Mouse (Mus musculus) liver, embryonic 14.5 days (tissue): ENCODE results near the gene BC030867. TPM values are rescaled to one million over a fixed set of nuclear protein-coding genes. Genes with fewer than 3 reads are reported as not detected.

Source experiments
- ATAC-seq: fragments of 200-750 bp; cut with Nextera tagmentation; 2 replicates; pipeline ENCODE4 v1.8.0; 2017; ENCODE audit warnings: moderate number of reproducible peaks, mild to moderate bottlenecking, moderate library complexity; ENCODE audit not compliant: insufficient read depth
- DNase-seq, 3 experiments: peaks; one replicate each; pipeline ENCODE4 v3.0.0-alpha.2; 2012 to 2013; ENCODE audit warnings: low read depth in 3 of 3, low spot score in 3 of 3
- H3K27ac ChIP-seq: fragments of 300-500 bp; sonication (generic); 2 replicates; pipeline ENCODE4 v1.5.1; 2014; ENCODE audit warnings: moderate library complexity, mild to moderate bottlenecking, control low read depth, inconsistent platforms
- H3K27me3 ChIP-seq: fragments of 300-500 bp; sonication (generic); 2 replicates; pipeline ENCODE4 v1.6.1; 2014; ENCODE audit warnings: mild to moderate bottlenecking, low read length, moderate library complexity; ENCODE audit not compliant: control insufficient read depth, insufficient read depth
- H3K36me3 ChIP-seq: fragments of 300-500 bp; sonication (generic); replicated peaks from 2 replicates; pipeline ENCODE4 v1.6.1; 2014; ENCODE audit warnings: low read depth; ENCODE audit not compliant: control insufficient read depth, insufficient read depth
- H3K4me1 ChIP-seq, 2 experiments: fragments of 200-500 bp in 1 of 2; fragments of 300-500 bp in 1 of 2; sonication (generic) in 1 of 2; replicated peaks; 2 replicates each; pipeline ENCODE4 v1.6.1; 2012 to 2014; ENCODE audit warnings: antibody characterized with exemption in 1 of 2, inconsistent platforms in 1 of 2, low read length in 1 of 2; ENCODE audit not compliant: control insufficient read depth in 2 of 2, insufficient read depth in 2 of 2
- H3K4me2 ChIP-seq: fragments of 300-500 bp; sonication (generic); 2 replicates; pipeline ENCODE4 v1.6.1; 2014; ENCODE audit warnings: low read depth, mild to moderate bottlenecking, control low read depth, moderate library complexity
- H3K4me3 ChIP-seq, 2 experiments: fragments of 200-500 bp in 1 of 2; fragments of 300-500 bp in 1 of 2; sonication (generic) in 1 of 2; 2 replicates each; pipeline ENCODE4 v1.5.1; 2012 to 2014; ENCODE audit warnings: low read depth in 2 of 2, low read length in 2 of 2, mild to moderate bottlenecking in 2 of 2, control low read depth in 1 of 2, inconsistent platforms in 1 of 2, moderate library complexity in 1 of 2; ENCODE audit not compliant: insufficient read depth in 1 of 2
- H3K9ac ChIP-seq: fragments of 300-500 bp; sonication (generic); replicated peaks from 2 replicates; pipeline ENCODE4 v1.6.1; 2014; ENCODE audit warnings: mild to moderate bottlenecking, control low read depth, moderate library complexity
- H3K9me3 ChIP-seq: fragments of 300-500 bp; sonication (generic); 2 replicates; pipeline ENCODE4 v1.6.1; 2016; ENCODE audit warnings: low read length, mixed read lengths; ENCODE audit not compliant: control insufficient read depth
- CTCF ChIP-seq: IDR thresholded peaks from 2 replicates; pipeline ENCODE4 v1.5.1; 2016; ENCODE audit warnings: antibody characterized with exemption, low read depth, control low read depth
- EP300 ChIP-seq: IDR thresholded peaks from 2 replicates; pipeline ENCODE4 v1.6.1; 2016; ENCODE audit warnings: antibody characterized with exemption, low read depth
- WGBS: fragments of 180-500 bp; shearing (Covaris S2); extraction: QIAGEN DNeasy Blood & Tissue Kit; methylation state at CpG from one replicate; pipeline ENCODE4 v1.1.7; 2014; ENCODE audit not compliant: insufficient replicate concordance; 5-methylcytosine and 5-hydroxymethylcytosine counted together
- polyA plus RNA-seq, 2 experiments: library from polyadenylated mRNA; depleted of rRNA in 1 of 2; stranded (reverse) in 1 of 2; unstranded in 1 of 2; fragments of >200 nt; fragmentation: Nextera tagmentation in 1 of 2; extraction: Ambion mirVana in 1 of 2; gene quantifications; 2 replicates each; pipeline versions ENCODE4 v1.2.1 to v1.2.3; 2012 to 2014

The BC030867 gene
- polyA plus RNA-seq, 2 experiments, result 10.8 to 11.3 TPM

DNA sequence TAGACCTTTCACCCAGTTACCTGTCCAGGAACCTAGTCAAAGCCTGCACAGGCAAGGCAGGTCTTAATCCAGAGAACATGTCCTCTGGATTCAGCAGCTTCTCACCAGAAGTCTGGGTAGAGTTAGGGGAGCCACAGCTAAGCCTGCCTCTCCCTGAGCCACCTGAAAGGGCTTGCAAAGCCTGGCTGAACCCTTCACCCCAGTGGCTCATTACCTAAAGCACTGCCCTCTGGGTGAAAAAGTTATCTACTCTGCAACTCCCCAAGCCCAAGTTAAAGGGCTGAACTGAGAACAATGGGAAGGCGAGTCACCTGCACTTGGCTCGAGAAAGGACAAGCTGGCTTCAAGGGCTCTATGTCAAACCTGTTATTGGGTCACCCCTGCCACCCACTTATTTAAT, 55.5 kb downstream of the BC030867 start:
- TF ChIP-seq EP300, result no peak
- TF ChIP-seq CTCF, result no peak

GRCm38 (mm10) chr11:102305359-102305758, 56.7 kb downstream of the BC030867 start:
- TF ChIP-seq EP300 (no peak), CTCF (no peak)
- no peak for ATAC-seq
- H3K4me2 ChIP-seq, result no peak overlapping the region
- WGBS, result 66% methylated on average over 3 of the region's 3 CpGs
- no peak overlapping the region for H3K9ac ChIP-seq
- H3K9me3 ChIP-seq, result no peaks in the 10 kb centered on the region
- H3K27me3 ChIP-seq, result no peaks in the 10 kb centered on the region
- no peak overlapping the region for H3K4me3 ChIP-seq
- no peak overlapping the region for H3K27ac ChIP-seq
- DNase-seq, result no peak
- peaks cover 40% of the 10 kb centered on the region for H3K36me3 ChIP-seq
- peaks cover 10% of the 10 kb centered on the region in 2 experiments for H3K4me1 ChIP-seq

More for the DNA sequence above, 55.5 kb downstream of the BC030867 start:
- H3K36me3 ChIP-seq, result peaks cover 28% of the 10 kb centered on the region
- ATAC-seq, result no peak
- H3K27me3 ChIP-seq, result no peaks in the 10 kb centered on the region
- peaks cover under 1 to 3% of the 10 kb centered on the region in 2 experiments; a peak in 3 of 4 replicates for H3K4me1 ChIP-seq
- H3K9me3 ChIP-seq, result no peaks in the 10 kb centered on the region
- no peak overlapping the region for H3K9ac ChIP-seq
- no peak overlapping the region for H3K27ac ChIP-seq
- no peak overlapping the region for H3K4me3 ChIP-seq
- DNase-seq, result no peak
- no peak overlapping the region for H3K4me2 ChIP-seq
- WGBS, result 47% methylated on average over 2 of the region's 2 CpGs

- Histone ChIP-seq H3K4me2 (no peak overlapping the region), H3K27me3 (no peaks in the 10 kb centered on the region), H3K9ac (no peak overlapping the region), H3K27ac (no peak overlapping the region), H3K9me3 (no peaks in the 10 kb centered on the region), H3K4me1 (peaks cover 10 to 12% of the 10 kb centered on the region in 2 experiments), H3K36me3 (peaks cover 54% of the 10 kb centered on the region), H3K4me3 (no peak overlapping the region)
- 64% methylated on average over 9 of the region's 9 CpGs for WGBS
- DNase-seq, result no peak
- ATAC-seq, result no peak
- TF ChIP-seq CTCF (no peak), EP300 (no peak)
Measured at GRCm38 (mm10) chr11:102308104-102308503, 59.4 kb downstream of the BC030867 start.

DNA sequence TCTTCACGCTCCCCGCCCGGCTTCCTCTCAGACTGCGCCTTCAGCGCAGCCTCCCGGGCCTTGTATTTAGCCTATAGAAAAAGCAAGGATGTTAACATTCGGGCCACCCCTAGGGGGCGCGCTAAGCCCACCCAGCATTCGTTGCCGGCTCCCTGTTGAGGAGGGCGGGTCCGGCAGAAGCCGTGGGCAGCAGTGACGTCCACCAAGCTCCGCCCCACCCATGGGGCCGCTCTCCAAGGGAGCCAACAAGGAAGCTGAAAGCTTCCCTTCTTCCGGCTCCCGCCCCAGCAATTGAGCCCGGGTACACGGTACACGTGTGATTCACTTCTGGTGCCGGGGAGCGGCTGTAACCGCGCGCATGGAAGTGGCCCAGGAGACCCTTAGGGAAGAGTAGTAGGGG, 60.3 kb downstream of the BC030867 start:
- peaks cover 62% of the 10 kb centered on the region for H3K36me3 ChIP-seq
- DNase-seq (peak; percentile 93 to 96 (median 95)), ATAC-seq (peak; percentile 93)
- no peaks in the 10 kb centered on the region for H3K9me3 ChIP-seq
- under 1% methylated on average over 27 of the region's 27 CpGs for WGBS
- H3K4me3 ChIP-seq, result peak overlapping the region; percentile 49 to 57
- H3K4me1 ChIP-seq, result peaks cover 10 to 12% of the 10 kb centered on the region in 2 experiments
- H3K9ac ChIP-seq, result peak overlapping the region; percentile 55
- peak; percentile 50 for TF ChIP-seq EP300
- TF ChIP-seq CTCF, result peak; percentile 99
- H3K27me3 ChIP-seq, result no peaks in the 10 kb centered on the region
- H3K27ac ChIP-seq, result peak overlapping the region; percentile 63
- H3K4me2 ChIP-seq, result peak overlapping the region; percentile 84

- Histone ChIP-seq H3K27ac (peak overlapping the region; percentile 63), H3K27me3 (no peaks in the 10 kb centered on the region), H3K4me2 (peak overlapping the region; percentile 84), H3K36me3 (peaks cover 73% of the 10 kb centered on the region), H3K9me3 (no peaks in the 10 kb centered on the region), H3K4me3 (peak overlapping the region; percentile 49 to 57), H3K9ac (peak overlapping the region; percentile 55), H3K4me1 (peaks cover 10 to 12% of the 10 kb centered on the region in 2 experiments)
- TF ChIP-seq CTCF (peak; percentile 12; the same call in 1 of the 2 replicates), EP300 (no peak)
- no peak for DNase-seq
- WGBS, result 68% methylated on average over 22 of the region's 22 CpGs
- ATAC-seq, result no peak
Measured at GRCm38 (mm10) chr11:102309821-102310617, 61.3 kb downstream of the BC030867 start.
